Mouse (Mus musculus) adrenal gland, postnatal 14 days (tissue): ENCODE measurements at regions not wholly inside any gene's neighbourhood (a gene's known extent, or its start where the extent isn't known, plus 50 kb on each side); places are given as distances from the start of the nearest gene placed in this dataset.

Source experiments
- DNase-seq: peaks from one replicate; pipeline ENCODE4 v3.0.0; 2021; ENCODE audit warnings: mixed read lengths

DNA sequence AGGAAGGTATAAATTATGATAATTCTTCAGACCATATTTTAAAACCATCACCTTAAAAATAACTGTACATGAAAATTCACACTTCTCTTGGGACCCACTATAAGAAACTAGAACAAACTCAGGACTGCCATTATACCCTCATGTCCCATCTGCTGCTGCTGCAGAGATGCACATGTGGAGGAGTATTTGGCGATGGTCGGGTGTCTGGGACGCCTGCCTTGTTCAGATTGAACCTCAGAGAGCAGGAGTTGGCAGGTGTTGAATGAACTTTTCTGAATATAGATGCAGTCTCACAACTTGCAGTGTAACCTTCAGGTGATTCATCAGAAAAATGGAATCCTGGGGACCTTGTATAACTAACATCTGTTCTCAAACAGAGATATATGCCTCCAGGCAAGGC lies 1338.0 kb downstream of the Slc22a22 start:
- no peak for DNase-seq

DNA sequence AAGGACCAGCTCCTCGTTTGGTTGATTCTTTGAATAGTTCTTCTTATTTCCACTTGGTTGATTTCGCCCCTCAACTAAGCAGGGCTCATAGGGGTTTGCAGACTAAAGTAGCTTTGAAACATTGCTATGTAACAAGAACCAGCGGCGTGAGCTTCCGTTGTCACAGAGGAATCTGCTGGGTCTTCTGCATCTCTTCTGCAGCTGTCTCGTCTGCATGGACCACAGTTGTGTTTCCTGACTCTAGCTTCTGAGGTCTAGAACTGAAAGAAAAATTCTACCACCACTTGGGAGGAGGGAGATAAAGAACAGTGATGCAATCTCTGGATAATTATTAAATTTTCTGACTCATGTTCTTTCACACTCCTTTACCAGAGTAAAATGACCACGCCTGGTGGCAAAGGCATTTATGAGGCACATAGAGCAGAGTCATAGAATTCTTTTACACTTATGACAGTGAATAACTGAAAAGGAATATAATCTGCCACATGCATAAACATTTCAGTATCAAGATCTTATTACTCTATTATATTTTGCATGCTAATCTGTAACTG lies 1340.9 kb downstream of the Slc22a22 start:
- no peak for DNase-seq

DNA sequence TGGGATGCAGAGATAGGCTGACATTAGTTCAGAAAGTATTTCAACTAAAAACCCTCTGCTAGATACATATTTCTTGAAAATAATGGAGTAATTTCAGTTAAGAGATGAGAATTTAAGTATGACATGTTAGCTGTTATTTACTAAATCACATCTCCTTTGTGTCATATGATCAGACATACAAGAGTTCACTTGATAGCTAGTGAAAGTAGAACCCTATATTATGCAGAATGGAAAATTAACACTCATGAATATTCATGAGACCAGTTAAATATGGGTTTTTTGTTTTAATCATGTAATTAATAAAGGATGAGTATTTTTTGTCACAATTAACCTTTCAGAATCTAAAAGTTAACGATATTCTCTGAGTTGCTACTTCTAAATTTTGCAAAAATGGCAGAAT lies 1349.4 kb downstream of the Slc22a22 start:
- DNase-seq = no peak

DNA sequence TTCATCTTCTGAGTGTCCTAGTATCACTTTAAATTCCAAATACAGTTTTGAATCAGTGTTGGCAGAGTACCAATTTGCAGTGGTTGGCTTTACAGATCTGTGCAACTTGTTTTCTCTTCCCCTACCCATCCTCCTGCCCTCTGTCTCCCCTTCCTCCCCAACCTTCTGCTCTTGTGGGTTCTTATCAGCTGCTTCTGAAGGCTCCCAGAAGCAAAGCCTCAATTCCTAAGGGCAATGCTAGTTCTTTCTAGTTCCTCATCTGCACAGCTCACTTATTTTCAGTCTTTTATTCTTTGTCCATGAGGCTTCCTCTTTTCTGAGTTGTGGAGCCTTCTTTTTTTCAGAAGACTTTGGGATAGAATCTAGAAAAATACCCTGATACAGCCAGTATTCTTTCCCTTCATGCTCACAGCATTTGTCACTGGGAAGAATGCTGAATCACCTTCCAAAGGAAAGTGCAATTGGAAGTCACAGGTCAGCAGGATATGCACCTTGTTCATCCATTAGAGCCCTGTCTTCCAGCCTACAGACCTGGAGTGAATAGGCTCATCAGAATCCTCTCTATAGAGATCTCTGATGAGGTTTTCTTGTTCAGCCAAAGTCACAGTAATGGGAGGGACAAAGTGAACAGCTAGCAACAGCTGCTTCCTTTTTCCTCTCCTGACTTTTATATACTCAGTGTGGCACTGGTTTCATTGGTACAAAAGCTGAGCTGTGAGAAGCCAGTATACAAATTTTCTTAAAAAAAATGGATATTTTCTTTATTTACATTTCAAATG lies 1357.9 kb downstream of the Slc22a22 start:
- no peak for DNase-seq

DNA sequence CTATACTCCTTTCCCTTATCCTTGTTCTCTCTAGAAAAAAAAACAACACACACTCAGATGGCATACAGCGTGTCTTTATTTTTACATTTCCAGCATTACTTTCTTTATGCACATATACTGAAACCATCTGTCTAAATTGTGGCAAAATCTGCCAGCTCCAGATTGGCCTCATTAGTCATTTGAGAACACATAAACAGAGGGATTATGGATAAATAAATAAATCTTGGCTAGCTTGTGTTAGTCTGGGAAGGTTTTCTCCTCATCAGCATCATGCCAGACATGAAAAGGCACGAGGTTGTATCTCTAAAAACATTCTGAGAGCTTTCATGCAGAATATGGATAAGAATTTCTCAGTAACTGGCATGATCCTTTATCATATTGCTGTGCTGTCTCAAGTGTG lies 1369.1 kb downstream of the Slc22a22 start:
- no peak for DNase-seq

DNA sequence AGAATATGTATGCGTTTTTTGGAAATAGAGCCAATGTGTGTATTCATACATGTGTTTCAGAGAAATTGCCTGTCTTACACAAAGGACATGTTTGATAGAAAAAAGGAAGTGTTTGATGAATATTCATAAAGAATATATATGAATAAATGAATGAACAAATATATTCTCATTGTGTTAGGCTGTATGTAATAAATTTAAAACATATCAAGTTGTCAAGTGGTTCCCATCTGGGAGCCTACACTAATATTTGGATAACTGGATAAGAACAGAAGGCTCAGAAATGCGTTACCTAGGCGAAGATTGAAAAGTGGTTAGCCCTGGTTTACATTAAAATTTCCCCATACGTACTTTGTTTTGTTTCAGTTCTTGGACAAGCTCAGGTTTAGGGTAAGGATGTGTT lies 1369.7 kb downstream of the Slc22a22 start:
- no peak for DNase-seq

DNA sequence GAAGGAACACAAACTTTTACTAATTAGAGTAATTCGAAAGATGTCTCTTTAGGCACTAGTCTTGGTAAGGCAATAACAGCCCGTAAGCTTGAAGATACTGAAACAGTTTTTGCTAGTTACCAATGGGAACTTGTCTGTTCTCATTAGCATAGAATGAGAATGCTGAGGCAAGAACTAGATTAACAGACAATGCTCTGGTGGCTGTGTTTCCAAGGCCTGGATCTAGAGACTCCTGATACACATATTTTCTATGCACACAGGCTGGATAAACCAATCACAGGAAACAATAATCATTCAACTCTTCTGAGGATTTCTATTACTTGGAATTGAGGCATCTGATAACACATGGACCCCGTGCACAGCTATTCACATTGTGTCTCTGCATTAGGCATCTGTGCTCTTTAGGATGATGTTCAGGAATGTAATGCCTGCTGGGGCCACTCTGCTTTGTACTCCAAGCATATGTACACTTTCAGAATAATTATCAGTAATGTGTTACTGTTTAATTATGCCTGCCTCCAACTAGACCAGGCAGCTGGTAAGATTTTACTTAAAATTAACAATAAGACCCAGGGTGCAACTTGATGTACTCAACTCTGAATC lies 1377.2 kb downstream of the Slc22a22 start:
- no peak for DNase-seq

DNA sequence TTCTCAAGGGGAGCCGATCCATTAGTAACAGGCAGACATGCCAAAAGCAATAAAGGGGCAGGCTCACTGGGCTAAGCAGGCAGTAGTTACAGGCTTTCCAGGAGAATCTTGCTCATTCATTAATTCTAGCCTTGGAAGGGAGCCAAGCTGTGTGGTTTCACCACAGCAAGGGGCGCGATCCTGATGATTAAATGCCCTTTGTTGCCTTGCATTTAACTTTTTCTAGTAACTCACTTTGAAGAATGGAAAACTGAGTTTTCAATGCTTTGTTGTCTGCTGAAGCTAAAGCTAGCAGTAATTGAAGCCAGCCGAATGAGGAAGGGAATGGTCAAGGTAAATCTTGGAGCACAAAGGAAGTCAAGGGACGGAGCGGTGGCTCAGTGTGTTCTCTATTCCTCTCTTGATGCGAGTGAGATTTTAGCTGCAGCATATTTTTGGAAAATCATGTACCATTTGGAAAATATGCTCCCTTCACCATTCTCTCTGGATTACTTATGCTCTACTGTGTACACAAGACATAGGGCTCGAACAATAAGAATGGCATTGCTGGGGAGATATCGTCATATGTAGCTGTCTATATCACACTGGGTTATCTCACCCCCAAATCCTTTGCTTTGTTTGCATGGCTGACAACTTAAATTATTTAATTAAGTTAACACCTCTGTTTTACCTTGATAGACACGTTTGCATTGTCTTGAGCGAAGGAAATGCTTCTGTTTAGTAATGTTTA lies 1399.4 kb downstream of the Slc22a22 start:
- DNase-seq = peak; percentile 53

DNA sequence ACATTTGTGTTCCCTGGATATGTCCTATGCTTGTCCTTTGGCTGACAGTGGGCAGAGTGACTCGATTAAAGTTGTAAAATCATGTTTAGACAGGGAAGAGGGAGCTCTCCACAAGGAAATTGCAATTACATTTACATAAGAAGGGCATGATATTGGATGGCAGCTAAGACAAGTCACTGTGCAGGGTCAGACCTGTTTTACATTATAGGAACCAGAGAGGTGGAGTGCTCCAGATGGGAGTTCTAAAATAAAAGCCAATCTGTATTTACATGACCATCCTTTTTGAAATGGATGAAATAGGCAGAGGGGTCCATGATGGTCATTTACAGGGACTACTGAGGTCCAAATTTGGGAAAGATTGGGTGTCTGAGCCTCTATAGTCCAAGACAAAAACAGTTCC lies 1400.3 kb downstream of the Slc22a22 start:
- no peak for DNase-seq

DNA sequence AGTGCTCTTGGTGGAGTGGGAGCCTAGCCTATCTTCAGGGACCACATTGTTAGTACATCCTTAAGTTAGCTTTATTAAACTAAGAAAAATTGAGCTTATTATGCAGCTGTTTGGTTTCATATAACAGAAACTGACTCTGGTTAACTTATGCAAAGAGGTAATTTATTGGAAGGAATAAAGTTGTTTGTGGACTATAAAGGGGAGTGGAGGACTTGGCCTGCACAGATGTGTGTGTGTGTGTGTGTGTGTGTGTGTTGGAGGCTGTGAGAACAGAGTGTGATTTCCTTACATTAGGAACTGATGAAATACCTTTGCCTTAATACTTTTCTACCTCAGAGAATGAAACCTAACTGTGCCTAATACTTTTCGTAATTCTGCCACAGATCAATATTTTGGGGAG lies 1400.7 kb downstream of the Slc22a22 start:
- no peak for DNase-seq

DNA sequence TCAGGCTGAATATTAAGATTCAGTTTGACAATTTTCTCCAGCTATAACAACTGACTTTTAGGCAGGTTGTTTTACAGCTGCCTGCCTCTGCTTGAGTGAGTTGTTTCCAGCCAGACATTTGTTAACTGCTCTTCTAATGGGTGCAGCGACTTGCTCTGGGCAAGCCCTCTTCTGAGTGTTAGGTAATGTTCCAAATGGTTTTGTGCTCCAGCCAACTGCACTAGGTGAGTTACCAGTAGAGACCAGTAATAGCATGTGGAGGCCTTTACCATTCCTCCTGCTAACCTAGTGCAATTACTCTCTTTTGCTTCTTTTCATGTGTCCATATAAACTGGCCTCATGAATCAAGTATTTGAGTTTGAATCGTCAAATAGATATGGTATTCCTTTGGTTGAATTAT lies 1407.9 kb downstream of the Slc22a22 start:
- DNase-seq = no peak

DNA sequence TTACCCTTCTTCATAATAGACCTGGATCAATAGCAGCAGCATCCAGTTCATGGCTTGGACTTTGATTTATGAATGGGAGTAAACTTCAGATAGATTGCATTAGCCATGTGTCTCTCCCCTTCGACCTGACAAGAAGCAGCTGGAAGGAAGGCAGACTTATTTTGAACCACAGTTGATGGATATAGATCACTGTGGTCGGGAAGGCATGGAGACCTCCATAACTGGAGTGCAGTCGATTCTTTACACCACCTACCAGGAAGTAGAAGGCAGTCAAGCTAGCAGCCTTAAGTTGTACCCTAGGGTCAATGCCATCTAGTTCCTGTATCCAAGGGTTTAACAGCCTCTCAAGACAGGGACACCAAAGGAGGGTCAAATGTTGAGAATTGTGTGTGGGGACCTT lies 1410.2 kb downstream of the Slc22a22 start:
- DNase-seq = no peak

DNA sequence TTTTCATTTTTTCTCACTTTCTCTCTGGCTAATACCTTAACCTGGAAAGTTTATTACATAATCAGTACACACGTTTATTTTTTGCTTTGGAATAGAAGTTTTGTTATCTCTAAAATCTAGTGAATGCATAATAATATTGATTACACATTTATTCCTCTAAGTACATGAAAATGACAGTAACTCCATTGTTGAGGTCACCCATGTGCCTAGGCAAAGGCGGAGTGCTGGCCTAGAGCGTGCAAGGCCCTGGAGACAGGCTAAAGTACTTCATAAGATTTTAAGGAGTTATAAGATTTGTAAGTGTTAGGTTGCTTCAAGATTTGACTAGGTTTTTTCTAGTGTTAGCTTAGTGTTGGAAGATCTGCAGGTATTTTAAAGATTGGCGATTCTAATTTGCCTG lies 1410.9 kb downstream of the Slc22a22 start:
- DNase-seq = no peak

DNA sequence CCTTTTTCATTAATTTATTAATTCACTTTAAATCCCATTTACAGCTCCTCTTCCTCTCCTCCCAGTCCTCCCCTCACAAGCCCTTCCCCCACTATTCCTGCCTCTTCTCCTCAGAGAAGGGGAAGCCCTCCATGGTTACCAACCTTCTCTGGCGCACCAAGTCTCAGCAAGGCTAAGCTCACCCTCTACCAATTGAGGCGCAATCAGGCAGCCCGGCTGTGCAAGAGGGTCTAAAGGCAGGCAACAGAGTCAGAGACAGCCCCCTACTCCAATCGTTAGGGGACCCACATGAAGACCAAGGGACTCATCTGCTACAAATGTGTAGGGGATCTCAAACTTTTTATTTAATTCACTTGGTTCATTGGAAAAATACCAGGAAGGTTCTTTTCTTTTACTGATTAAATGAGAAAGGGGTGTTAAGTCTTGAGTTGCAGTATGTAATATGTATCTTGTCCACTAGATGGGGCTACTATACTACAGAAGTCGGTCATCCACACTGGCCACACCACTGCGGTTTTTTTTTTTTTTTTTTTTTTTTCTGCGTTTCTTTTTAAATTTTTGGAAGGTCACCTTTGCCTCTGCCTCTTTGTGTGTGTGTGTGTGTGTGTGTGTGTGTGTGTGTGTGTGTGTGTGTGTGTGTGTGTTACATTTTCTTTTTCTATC lies 1411.4 kb downstream of the Slc22a22 start:
- DNase-seq = peak; percentile 5

DNA sequence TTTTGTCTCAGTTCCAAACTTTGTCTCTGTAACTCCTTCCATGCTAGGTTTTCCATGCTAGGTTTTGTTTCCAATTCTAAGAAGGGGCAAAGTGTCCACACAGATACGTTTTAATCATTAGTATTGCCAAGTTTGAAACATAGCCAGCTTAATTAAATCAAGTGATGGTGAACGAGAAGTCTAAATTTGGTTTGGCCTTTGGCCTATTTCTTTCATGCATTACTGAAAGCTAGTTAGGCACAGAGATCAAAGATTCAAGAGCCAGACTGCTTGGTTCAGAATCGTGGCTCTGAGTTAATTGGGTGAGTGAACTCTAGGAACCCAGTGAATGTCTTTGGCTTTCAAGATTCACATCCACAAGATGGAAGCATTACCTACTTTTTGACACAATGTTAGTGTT lies 1414.8 kb downstream of the Slc22a22 start:
- no peak for DNase-seq

DNA sequence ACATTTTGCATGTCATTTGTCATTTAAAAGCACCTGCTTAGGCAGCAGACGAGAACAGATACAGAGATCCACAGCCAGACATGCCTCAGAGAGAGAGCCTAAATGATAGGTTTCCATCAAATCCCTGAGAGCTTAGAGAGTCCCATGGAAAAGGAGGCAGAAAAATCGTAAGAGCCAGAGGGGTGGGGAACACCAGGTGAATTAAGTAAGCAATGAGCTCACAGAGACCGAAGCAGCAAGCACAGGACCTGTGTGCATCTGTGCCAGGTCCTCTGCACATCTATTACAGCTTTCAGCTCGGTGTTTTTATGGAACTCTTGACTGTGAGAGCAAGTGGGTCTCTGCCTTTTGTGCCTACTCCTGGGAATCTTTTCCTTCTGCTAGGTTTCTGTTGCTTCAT lies 1416.1 kb downstream of the Slc22a22 start:
- no peak for DNase-seq

DNA sequence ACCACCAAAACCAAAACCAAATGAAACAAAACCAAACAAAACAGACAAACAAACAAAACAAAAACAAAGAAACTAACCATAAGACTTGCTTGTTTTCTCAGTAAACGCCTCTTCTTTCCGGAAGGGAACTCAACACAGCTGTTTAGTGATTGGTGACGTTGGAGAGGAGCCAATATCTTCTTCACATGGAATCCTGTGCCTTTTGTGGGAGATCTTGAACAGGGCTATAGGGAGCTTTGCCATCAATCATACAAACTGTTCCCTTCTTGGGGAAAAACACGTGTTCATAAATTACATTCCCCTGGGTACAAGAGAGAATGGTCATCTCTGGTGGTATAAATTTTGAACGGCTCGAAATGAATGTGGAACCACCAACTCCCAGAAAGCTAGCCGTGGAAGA lies 1426.7 kb downstream of the Slc22a22 start:
- DNase-seq = no peak

DNA sequence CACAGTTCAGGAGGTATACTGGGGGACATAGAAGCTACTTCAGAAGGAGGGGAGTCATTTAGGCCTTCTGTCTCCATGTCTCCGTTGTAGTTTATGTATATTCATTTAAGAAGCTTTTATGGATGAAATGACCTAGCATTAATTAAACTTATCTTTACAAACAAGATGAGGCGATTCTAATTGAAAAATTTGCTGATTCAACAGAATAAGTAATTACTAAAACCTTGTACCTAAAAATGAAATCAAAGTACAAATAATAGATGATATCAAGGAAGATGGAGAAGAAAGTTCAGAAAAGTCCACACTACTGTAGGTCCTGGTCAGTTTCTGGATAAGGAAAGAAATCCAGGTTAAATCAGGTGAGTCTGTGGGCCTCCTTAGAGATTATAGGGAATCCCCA lies 1429.6 kb downstream of the Slc22a22 start:
- no peak for DNase-seq

DNA sequence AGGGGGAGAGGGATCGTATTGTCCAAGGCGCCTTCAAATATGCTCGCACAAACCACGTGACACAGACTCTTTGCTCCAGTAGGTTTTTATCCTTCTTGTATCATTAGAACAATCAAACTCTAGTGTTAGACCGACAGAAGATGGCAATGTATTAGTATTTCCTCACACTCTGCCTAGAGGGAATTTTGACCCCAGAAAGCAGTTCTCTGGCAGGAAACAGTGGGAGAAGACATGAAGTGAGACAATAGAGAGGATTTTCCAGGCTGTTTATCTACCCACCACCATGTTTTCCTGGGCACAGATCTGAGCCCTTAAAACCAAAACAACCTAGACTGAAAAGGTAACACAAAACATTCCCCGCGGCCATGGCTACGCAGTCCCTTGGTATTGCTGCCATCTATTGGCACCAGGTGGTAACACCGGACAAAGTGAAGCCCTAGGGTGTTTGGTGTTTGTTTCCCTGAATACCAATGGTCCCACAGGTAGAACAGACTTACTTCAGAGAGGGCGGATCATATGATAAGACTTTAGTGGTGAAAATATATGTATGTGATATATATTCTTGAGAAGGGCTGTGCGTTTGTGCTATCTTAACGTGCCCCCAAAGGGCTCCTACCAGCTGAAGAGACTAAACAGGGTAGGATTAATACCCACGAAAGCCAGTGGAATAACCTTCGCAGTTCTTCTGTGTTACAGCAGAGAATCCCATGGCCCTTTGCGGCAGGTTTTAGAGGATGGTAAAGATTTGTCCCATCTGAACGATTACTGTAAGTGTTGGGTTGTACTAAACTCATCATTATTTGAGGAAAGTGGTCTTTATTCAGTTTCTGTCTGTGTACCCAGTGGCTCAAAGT lies 1430.5 kb downstream of the Slc22a22 start:
- peak; percentile 82 for DNase-seq

DNA sequence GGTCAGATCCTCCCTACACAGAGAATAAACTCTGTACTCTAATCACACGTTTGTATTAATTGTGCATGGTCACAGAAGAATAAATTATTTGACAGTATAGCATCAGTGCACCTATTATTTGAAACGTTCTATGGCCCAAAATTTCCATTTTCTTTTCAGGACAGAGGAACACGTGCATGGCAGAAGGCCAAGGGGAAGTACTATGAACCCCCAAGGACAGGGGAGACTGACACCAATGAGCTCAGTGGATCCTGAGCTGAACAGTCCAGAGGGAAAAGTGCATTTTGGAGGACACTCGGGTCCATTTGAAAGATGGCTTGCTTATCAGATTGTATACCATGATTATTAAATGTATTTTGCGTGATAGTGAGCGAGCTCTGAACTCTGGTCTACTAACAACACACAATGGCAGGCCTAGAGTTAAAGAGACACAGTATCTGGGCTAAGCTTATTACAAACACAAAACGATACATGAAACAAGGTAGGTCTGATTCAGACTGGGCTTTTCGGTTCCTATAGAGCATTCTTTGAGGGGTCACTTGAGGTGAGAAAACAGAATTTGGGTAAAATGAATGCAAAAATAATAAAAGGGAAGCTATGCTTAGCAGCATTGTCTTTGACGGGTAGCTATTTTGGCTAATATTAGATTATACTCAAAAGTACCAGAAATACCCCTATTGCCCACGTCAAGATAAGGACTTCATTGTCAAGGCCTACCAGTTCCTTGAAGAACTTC lies 1431.7 kb downstream of the Slc22a22 start:
- peak; percentile 67 for DNase-seq

DNA sequence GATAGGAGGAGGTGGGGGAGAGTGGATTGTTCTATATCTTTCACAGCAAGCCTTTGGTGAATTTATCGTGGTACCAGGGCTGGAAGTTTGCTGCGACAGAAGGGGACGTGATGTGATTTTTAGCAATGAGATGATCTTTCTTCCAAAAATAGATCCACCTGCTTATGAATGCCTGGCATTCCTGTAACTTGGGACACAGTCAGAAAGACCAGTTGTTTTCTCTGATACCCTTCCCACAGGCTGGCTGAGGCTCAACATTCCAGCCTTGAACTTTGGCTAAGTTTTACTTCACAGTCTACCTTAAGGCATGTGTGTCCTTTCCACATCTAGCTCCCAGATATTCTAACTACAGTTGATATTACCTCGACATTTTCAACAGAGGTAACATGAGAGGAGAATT lies 1434.1 kb downstream of the Slc22a22 start:
- DNase-seq = no peak
